Mouse (Mus musculus) CD8-positive naive resting alpha-beta T cell, adult 2 months (primary cell): ENCODE measurements around the gene Pign.
A peak's percentile ranks its signal among the peaks of the same experiment; 100 is the strongest.

Experiments used
- DNase-seq, 2 experiments: peaks; one replicate each; pipeline ENCODE4 v3.0.0; 2022; ENCODE audit warnings: low read depth in 2 of 2, low spot score in 2 of 2

The Pign gene

DNA sequence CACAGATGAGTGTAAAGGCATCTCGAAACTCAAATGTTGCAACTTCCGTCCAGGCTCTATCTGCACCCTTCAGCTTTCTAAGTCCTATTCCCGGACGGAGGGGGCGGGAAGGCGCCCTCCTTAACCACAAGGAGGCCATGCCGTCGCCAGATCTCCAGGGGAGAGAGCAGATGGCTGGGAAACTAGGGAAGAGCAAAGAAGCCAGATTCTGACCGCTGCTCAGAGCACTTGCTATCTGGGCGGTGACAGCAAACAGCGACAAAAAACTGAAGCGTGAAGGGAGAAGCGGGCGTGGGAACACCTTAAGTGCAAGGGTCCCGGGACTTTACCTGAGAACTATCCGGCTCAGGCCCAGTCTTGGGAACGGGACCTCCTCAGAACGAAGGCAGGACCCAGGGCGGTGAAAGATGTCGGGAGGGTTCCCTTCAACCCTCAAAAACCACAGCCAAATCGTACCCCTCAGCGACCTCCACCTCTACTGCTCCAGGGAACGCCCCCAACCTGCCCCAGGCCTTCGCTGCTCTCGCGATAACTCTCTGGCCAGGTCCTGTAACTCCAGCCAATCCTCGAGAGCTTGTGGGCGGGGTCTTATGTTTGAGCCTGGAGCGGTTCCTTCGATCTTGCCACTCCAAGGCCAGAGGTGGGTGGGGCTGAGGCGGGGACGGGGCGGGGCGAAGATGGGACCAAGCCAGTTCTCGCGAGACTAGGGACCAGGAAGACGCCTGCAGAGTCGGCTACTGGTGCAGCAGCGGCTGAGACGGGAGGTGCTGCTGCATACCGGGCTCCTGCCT, at the start of gene Pign, which contains the start of gene Relch:
Pign (minus strand) TSS at position 507 of the 791 bp plus-strand sequence.
Relch (plus strand) TSS at position 691 of the 791 bp plus-strand sequence.
- DNase-seq: peak; percentile 97

DNA sequence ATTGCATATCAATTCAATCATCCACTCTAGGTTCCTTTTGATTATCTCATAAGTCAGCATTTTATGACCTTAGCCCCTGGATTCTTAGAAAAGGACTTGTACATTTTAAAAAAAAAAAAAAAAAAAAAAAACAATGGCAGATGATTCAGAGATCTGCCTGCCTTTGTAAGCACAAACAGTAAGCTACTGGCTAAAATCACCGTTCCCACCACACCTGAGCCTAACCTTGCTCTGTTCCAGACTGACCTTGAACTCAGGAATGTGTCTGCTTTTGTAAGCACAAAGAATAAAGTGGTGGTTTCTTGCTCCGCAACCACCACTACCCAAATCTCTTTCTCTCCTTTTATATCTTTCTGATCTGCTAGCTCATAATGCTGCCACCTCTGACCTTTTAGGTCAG, 49.3 kb upstream of the Pign start:
- no peak for DNase-seq

DNA sequence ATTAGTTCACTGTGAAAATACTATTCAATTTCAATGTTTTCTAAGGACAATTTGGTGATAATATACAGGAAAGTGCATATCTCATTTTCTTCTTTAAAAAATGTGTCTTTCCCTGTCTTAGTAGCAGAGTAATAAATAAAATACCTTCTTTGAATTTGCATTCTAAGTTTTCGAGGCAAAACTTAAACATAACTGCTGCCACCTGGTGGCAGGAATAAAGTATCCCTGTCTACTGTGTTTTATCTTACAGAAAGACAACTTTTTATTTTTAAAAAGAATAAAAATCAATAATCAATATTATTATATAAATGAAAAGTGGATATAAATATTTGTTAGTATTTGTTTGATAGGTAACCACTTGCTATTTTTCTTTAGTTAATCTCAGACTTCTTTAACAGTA, 47.8 kb upstream of the Pign start:
- DNase-seq: peak; percentile 11 to 20

DNA sequence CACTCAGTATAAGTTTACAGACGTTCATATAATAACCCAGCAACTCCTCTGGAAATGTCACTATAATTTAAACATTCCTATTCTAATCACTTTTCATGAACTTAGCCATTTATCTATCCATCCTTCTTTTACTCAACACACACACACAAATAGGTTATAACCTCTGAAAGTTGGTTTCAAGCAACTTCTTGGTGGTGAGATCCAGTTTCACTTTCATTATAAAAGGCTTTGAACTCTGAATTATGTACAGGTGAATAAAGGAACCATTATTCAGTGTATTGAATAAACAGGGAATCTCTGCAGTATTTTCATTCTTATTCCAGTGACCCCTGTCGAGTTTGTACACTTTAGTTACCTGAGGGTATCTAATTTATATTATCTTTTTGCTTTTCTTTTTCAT, 45.9 kb upstream of the Pign start:
- DNase-seq: no peak

DNA sequence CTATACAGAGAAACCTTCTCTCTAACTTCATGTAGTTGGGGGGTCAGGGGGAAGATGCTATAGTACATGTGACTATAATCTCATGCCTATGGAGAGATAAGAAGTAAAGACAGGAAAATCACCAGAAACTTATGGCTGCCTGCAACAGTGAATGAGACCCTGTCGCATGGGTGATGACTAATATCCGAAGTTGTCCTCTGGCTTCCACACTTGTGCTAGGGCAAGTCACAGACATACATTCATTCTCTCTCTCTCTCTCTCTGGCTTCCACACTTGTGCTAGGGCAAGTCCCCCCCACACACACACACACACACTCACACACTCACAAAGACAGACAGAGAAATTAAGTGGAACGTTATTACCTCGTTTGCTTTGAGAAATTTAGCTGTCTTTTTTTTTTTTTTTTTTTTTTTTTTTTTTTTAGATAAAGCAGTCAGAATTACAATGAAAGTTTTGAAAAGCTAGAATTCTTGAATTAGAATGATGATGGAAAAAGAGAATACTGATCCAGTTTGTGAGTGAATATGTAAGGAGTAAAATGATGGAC, 37.6 kb upstream of the Pign start:
- no peak for DNase-seq

DNA sequence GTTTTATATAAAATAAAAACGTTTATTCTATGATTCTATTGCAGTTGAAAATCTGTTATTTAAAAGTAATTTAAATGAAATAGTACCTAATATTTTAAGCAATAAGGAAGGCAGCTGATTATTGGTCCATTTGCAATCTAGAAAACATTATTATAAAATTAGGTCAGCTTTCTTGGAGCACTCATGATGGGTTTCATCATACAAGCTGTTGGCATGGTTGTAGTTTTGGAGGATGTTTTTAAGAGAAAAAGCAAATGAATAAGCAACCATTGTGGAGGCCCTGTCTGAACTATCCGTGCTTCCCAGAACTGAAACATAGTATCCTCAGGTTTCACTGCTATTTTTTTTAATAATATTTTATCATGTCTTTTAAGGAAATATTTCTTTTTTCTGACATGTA, 32.1 kb upstream of the Pign start:
- DNase-seq: no peak

DNA sequence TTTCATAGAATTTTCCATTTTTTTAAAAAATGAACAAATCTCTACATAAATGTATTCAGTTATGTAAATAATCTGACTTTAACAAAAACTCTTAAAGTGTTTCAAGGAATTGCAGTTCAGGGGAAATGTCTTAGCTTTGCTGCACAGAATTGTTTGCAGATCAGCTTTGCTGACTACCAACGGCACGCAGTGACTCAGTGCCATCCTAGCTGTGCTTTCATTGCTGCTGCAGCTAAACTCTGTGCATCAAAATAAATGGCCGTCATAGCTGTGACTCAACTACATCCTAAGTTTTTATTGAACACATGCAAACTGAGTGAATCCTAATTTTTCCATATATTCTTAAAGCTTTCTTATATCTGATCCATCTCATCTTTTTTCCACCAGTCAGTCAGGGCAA, 22.0 kb upstream of the Pign start:
- no peak for DNase-seq

DNA sequence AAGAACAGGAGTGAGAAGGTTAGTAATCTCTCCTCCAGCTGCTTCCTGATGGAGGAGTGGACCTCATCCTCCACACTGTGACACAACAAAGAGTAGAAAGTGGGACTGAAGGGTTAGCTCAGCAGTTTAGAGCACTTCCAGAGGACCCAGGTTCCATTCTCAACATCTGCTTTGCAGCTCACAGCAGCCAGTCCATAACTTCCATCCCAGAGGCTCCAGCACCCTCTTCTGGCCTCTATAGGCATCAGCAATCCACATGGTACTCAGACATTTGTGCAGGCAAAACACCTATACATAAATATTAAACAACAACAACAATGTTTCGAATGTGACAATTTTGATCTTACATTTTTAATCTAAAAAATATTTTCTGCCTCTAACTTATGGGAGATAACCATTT, 17.1 kb upstream of the Pign start:
- DNase-seq: no peak

DNA sequence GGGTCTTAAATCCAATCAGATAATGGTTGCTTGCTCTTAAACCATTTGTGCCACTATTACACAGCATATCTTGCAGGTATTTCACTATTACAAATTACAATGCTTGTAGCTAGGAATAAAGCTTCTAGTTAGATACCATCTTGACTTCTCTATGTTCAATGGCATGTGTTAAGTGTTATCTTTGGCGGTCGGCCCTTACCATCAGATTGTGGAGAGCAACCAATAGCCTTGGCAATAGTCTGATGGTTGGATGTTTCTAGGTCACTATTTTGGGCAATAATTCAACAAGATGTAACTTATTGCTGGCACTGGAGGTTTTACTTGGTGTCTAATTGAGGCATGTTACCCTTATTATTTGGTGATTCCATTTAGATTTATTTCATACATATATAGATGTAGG, 11.3 kb upstream of the Pign start:
- DNase-seq: no peak

DNA sequence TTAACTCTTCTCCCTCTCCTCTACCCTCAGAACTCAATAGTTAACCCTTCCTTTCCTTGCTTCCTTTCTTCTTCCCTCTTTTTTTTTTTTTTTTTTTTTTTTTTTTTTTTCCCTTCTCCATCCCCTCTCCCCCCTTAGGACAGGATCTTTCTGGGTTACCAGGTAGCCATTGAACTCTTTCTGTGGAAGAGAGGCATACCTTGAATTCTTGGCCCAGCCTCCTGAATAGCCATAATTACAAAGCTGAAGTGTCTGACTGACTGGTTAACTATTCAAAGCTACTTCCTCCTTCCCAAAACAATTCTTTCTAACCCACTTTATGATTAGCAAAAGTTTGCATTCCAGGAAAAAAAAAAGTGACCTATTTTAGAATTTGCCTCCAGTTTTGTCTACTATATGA, 6.2 kb upstream of the Pign start:
- no peak for DNase-seq

DNA sequence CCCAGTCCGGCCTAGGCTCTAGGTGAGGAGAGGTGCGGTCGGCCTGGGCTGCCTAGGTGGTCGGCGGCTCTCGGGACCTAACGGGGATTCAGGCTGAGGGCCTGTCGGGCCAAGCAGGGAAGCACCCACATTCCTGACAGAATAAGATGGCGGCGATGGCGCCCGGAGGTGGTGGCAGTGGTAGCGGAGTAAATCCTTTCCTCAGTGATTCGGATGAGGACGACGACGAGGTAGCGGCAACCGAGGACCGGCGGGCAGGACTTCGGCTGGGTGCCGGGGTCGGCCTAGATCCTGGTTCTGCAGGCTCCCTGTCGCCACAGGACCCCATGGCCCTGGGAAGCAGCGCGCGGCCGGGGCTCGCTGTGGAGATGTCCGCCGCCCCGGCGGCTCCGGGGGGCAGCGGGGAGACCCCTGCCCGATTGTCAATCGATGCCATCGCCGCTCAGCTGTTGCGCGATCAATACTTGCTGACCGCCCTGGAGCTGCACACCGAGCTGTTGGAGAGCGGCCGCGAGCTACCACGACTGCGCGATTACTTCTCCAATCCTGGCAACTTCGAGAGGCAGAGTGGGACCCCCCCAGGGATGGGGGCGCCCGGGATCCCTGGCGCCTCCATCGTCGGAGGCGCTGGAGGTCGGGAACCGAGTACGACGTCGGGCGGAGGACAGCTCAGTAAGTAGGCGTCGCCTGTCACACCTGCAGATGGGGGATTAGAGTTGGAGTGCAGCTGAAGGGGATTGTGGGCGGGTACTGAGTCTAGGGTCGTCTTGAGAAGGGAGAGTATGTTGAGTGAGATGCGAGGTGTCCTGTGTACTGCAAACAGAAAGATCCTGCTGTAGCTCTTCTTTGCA, 710 bp upstream of the Pign start:
- DNase-seq: peak; percentile 6 to 12

DNA sequence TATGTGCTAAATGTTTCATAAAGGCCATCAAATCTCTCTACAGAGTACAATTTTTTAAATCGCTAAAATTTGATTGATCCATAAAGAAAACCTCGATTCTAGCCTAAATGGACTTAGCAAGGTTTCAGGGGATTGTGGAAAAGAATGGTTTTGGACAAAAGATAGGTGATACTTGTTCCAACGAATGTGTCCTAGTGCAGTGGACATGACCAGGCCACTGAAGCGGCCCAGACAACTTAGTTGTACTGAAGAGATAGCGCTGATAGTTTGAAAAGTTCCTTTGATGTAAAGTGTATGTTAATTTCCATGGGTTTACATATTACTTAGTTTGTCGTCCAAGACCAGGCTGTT, 682 bp downstream of the Pign start:
- no peak for DNase-seq

DNA sequence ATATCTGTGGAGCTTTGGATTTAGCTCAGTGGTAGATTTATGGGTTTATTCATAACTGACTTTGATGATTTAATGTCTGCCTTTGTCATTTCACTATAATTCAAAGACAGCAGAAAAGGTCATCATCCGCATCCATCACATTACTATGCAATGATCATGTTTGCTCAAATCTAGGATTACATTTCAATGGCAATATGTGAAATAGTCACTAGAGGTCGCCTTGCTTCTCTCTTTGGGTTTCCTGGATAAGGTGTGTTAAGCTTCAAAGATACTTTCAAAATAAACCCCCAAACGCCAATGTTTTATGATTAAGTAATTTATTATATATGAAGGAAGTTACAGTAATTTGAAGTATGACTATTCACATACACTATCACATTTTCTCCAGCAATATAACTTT, 3.5 kb downstream of the Pign start:
- DNase-seq: peak; percentile 46 to 66

DNA sequence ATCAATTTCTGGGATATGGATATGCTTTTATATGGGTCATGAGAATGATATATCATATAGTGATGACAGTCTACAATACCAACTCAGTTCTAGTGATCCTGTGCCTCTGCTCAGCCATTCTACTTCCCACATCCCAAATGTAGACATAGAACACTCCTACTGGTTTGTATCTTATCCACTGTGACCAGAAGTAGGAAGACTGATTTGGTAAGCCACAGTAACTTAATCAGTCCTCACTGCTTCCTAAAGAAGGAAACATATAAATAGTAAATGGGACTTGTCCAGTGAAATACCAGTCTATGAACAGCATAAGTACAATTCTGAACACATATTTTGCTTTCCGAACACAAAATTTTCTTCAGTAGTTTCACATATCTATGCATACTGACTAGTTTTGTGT, 9.5 kb downstream of the Pign start:
- DNase-seq: no peak

DNA sequence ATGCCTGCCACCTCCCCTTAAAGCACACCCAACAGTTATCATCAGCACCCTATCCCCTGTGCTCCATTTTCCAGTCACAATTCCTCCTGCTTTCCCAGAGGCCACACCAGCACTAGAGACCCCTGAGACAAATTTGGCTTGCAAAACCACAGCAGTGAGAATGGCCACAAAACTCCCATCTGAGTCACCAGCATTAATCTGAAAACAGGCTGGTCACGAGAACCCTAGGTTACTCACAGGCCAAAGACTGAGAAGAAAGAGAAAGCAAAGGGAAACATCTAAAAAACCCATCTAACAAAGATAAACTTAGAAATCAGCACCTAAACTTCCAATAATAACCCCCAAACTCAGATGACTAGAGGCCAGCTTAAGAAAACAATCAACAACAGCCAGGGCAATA, 12.8 kb downstream of the Pign start:
- no peak for DNase-seq

DNA sequence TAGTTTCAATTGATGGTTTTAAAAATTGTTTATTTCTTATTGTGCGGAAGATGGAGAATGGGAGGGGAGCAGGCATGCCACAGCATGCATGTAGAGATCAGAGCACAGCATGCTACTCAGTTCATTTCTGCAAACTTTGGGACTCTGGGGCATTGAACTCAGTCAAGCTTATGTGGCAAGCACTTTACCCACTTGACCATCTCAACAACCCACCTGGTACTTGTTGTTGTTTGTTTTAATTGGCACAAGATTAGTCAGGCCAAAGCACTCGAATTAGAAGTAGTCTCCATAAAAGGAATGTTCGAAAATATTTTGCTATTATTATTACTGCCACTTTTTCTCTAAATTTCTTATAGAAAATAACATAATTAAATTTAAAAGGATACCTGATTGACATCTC, 19.4 kb downstream of the Pign start:
- no peak for DNase-seq

DNA sequence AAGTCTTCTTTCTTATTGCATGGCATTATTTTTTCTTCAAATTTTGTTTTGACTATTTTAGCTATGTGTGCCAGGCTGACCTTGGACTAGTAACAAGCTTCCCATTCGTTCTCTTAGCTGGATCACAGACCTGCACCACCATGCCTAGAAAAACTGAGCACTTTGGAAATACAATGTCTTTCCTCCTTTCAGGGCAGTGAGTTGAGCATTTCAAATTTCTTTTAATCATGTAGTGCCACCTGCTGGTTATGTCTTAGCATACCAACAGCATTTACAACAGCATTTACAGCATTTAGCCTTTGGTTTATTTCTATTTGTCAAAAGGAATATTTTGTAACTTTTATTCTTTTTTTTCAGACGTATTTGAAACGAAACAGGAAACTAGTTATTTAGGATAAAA, 33.0 kb downstream of the Pign start:
- no peak for DNase-seq

DNA sequence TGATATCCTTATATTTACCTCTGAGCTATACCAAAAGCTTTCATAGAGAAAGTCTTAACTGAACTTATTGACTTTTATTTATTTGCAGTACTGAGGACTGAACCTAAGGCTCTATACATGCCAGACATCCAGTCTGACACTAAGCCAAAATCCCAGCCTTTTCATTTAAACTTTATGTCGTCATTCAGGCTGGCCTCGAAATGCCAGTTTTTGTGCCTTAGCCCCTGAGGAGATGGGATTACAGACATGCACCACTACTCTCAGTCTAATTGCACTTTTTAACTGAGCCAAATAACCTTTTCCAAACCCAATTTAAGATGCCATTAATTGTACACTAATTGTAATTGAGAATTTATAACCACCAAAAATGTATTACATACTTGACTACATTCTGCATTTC, 73.8 kb downstream of the Pign start:
- DNase-seq: no peak

DNA sequence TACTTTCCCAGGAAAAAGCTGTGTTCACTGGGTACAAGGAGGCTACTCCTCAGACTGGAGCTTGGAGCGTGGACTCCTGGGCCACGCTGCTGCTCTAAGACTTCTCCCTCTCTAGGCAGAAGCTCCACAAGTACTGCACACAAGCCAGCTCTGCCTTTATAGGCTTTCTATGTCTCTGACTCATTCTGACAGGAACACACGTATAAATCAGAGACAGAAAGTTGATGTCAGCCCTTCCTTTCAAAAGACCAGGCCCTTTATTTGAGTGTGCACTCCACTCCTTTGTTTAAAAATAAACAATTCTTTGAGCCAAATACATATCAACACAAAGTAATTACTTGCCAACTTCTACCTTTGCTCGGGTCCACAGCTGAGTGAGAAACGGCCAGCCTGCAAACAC, 74.8 kb downstream of the Pign start:
- DNase-seq: no peak

DNA sequence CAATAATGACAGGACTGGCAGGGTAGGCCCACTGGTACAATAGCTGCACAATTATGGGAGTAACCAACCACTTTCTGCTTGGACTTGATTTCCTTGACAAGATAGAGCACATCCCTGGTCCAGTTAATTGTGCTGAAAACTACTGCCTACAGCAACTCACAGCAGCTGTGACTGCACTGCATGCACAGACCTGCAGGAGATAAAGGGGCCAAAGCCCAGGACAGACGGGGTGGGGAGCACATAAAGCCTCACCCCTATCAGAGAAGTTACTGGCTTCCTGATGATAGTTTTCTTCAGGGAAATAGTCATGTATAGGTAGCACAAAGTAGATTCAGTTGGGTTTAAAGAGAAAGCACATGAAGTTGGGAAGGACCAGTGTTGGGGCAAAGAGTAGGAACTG, 80.7 kb downstream of the Pign start:
- DNase-seq: no peak

DNA sequence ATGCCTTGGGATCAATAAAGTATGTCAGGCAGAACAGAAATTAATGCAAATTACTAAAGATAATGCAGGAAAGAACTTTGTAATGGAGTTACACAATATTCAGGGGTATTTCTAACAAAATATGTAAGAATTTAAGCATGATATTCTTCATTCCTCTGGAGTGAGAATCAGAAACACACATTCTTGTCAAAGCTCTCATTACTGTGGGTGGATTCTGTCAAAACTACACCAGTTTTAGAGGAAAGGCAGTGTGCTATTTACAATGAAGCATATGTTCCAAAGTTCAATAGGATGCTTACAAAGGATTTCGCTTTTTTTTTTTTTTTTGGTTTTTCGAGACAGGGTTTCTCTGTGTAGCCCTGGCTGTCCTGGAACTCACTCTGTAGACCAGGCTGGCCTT, 82.6 kb downstream of the Pign start:
- no peak for DNase-seq

DNA sequence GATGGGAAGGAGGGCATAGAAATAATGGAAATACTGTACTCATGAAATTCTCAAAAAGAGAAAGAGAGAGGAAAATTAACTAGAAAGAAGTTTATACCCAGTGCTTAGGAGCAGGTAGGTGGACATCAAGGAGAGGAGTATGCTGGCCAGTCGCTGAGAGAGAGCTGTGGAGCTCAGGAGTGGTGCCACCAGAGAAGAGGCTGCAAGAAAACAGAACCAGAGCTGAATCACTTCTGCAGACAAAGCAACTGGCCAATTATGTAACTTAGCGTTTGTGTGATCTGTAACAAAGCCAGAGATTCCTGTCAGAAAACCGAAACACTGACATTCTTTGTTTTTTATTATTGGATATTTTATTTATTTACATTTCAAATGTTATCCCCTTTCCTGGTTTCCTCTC, 97.4 kb downstream of the Pign start:
- DNase-seq: no peak
